Mouse (Mus musculus) hindbrain, embryonic 14.5 days (tissue): ENCODE results near the gene Tubg1. TPM values are rescaled to one million over a fixed set of nuclear protein-coding genes. Genes with fewer than 3 reads are reported as not detected.

ENCODE experiments used
- ATAC-seq: fragments of 200-750 bp; cut with Nextera tagmentation; 2 replicates; pipeline ENCODE4 v1.8.0; 2017; ENCODE audit warnings: moderate number of reproducible peaks, mild to moderate bottlenecking, moderate TSS enrichment, moderate library complexity; ENCODE audit not compliant: low FRiP score
- DNase-seq: peaks from one replicate; pipeline ENCODE4 v3.0.0-alpha.2; 2015; ENCODE audit warnings: low spot score
- H3K27ac ChIP-seq: fragments of 300-500 bp; sonication (generic); 2 replicates; pipeline ENCODE4 v1.5.1; 2014; ENCODE audit warnings: mild to moderate bottlenecking, moderate library complexity
- H3K27me3 ChIP-seq: fragments of 300-500 bp; sonication (generic); 2 replicates; pipeline ENCODE4 v1.6.1; 2014; ENCODE audit warnings: mild to moderate bottlenecking, low read length, mixed read lengths; ENCODE audit not compliant: control insufficient read depth, insufficient read depth
- H3K36me3 ChIP-seq: fragments of 300-500 bp; sonication (generic); replicated peaks from 2 replicates; pipeline ENCODE4 v1.6.1; 2014; ENCODE audit not compliant: control insufficient read depth, insufficient read depth
- H3K4me1 ChIP-seq: fragments of 300-500 bp; sonication (generic); replicated peaks from 2 replicates; pipeline ENCODE4 v1.6.1; 2014; ENCODE audit warnings: antibody characterized with exemption, low read length, mixed read lengths; ENCODE audit not compliant: control insufficient read depth, insufficient read depth
- H3K4me2 ChIP-seq: fragments of 300-500 bp; sonication (generic); replicated peaks from 2 replicates; pipeline ENCODE4 v1.6.1; 2014; ENCODE audit warnings: mild to moderate bottlenecking, moderate library complexity
- H3K4me3 ChIP-seq: fragments of 300-500 bp; sonication (generic); replicated peaks from 2 replicates; pipeline ENCODE4 v1.5.1; 2014; ENCODE audit warnings: mild to moderate bottlenecking, low read length
- H3K9ac ChIP-seq: fragments of 300-500 bp; sonication (generic); 2 replicates; pipeline ENCODE4 v1.6.1; 2014
- H3K9me3 ChIP-seq: fragments of 300-500 bp; sonication (generic); 2 replicates; pipeline ENCODE4 v1.6.1; 2016; ENCODE audit warnings: low read length; ENCODE audit not compliant: control insufficient read depth
- WGBS: fragments of 180-500 bp; shearing (Covaris S2); extraction: QIAGEN DNeasy Blood & Tissue Kit; methylation state at CpG from one replicate; pipeline ENCODE4 v1.1.7; 2014; 5-methylcytosine and 5-hydroxymethylcytosine counted together
- polyA plus RNA-seq: library from polyadenylated mRNA; unstranded; fragments of >200 nt; fragmentation: Nextera tagmentation; extraction: Ambion mirVana; gene quantifications from 2 replicates; pipeline ENCODE4 v1.2.1, GENCODE M21; 2014

Gene Tubg1
- polyA plus RNA-seq, 1 experiment from 2014 or later: 64.0 TPM

DNA sequence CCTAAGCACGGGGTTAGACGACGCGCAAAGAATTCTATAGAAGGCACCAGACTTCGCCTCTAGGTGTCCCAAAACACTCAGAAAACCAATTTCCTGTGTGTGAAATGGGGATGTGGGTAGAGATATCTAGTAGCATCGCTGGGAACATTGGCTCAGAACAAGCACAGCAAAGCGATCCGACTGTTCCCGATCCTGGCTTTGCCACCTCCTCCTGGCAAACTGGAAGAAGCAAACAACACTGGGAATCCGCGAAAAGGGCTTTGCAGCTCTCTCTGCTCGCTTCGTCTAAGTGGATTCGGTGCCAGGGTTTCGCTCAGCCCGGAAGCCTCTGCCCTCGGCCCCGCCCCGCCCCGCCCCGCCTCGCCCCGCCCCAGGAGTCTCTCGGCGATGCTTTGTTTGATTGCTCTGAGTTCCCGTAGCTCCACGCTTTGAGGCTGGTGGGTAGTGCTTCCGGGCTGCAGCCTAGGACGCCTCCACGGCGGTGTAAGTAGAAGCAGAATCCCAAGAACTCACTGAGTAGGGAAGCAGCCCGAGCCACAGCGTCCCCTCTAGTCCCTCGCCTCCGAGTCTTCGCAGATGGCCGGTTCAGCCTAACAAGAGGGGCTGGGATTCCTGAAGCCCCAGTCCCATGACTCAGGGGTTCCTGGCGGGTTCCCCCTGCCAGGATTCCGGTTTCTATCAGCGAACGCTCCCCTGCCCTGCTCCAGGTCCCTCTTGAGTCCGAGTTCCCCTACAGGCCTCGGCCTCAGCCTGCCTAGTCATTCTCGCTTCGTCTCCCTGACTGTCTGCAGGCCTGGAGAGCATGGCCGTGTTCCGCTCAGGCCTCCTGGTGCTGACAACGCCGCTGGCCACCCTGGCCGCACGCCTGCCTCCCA lies 37.3 kb upstream of the Tubg1 start, which contains the start of gene Coasy:
Coasy (plus strand) TSS at position 358 of the 875 bp plus-strand sequence.
- peak within 1 kb of the TSS; percentile 88 for H3K9ac ChIP-seq
- H3K27ac ChIP-seq: peak within 1 kb of the TSS; percentile 85
- DNase-seq (peak; percentile 89), ATAC-seq (peak; percentile 91)
- peaks cover 40% of the 10 kb centered on the region for H3K27me3 ChIP-seq
- H3K36me3 ChIP-seq: peaks cover 8% of the 10 kb centered on the region; the same call in 1 of the 2 replicates
- no peaks in the 10 kb centered on the region for H3K9me3 ChIP-seq
- peak within 1 kb of the TSS; percentile 67 for H3K4me3 ChIP-seq
- peak within 1 kb of the TSS; percentile 92 for H3K4me2 ChIP-seq
- under 1% methylated on average over 50 of the region's 51 CpGs for WGBS
- H3K4me1 ChIP-seq: peaks cover 27% of the 10 kb centered on the region

DNA sequence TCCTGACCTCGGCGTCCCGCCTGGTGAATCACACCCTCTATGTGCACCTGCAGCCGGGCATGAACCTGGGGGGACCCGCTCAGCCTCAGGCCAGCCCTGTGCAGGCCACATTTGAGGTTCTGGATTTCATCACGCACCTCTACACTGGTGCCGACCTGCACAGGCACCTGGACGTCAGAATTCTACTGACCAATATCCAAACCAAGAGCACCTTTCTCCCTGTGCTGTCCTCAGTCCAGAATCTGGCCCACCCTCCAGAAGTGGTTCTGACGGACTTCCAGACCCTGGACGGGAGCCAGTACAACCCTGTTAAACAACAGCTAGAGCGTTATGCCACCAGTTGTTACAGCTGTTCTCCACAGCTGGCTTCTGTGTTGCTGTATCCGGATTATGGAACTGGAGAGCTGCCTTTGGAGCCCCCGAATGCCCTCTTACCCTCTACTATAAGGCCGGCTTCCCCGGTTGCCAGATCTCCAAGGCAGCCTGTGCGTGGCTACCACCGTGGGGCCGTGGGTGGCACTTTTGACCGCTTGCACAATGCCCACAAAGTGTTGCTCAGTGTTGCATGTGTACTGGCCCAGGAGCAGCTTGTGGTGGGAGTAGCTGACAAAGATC lies 36.5 kb upstream of the Tubg1 start:
- H3K27me3 ChIP-seq: peaks cover 33% of the 10 kb centered on the region
- H3K36me3 ChIP-seq: peaks cover 8% of the 10 kb centered on the region; the same call in 1 of the 2 replicates
- no peak for ATAC-seq
- DNase-seq: no peak
- H3K4me2 ChIP-seq: peak overlapping the region; percentile 92
- peaks cover 33% of the 10 kb centered on the region for H3K4me1 ChIP-seq
- H3K4me3 ChIP-seq: peak overlapping the region; percentile 67
- H3K9me3 ChIP-seq: no peaks in the 10 kb centered on the region
- peak overlapping the region; percentile 88 for H3K9ac ChIP-seq
- H3K27ac ChIP-seq: peak overlapping the region; percentile 85
- 37% methylated on average over 19 of the region's 19 CpGs for WGBS

DNA sequence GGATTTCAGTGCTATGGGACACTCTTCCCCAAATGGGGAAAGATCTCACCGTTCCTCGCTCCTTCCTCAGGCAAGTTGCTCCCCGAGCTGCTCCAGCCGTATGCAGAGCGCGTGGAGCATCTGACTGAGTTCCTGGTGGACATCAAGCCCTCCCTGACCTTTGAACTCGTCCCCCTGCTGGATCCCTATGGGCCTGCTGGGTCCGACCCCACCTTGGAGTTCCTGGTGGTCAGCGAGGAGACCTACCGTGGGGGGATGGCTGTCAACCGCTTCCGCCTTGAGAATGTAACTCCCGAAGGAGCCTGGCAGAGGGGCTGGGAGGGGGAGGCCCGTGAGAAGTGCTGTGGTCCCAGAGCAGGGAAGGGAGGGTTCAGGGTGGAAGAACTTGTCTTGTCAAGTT lies 35.5 kb upstream of the Tubg1 start:
- Histone ChIP-seq H3K4me2 (no peak overlapping the region), H3K27ac (no peak overlapping the region), H3K36me3 (peaks cover 16% of the 10 kb centered on the region), H3K9me3 (no peaks in the 10 kb centered on the region), H3K4me1 (peaks cover 34% of the 10 kb centered on the region), H3K9ac (no peak overlapping the region), H3K27me3 (peaks cover 22% of the 10 kb centered on the region), H3K4me3 (no peak overlapping the region)
- DNase-seq (no peak), ATAC-seq (no peak)
- 86% methylated on average over 14 of the region's 14 CpGs for WGBS

DNA sequence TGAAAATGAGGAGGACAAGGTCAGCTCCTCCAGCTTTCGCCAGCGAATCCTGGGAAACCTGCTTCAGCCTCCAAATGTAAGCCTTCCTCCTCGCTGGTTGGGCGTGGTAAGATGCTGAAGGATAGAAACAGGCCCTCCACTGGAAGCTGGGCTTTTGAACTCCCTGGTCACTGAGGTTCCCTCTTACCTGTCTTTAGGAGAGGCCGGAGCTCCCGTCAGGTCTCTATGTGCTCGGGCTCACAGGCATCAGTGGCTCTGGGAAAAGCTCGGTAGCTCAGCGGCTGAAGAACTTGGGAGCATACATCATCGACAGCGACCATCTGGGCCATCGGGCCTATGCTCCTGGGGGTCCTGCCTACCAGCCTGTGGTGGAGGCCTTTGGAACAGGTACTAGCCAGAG lies 34.9 kb upstream of the Tubg1 start:
- H3K4me2 ChIP-seq: no peak overlapping the region
- peaks cover 16% of the 10 kb centered on the region for H3K27me3 ChIP-seq
- no peak overlapping the region for H3K27ac ChIP-seq
- H3K36me3 ChIP-seq: peaks cover 22% of the 10 kb centered on the region
- ATAC-seq (no peak), DNase-seq (no peak)
- H3K4me1 ChIP-seq: peaks cover 34% of the 10 kb centered on the region
- no peak overlapping the region for H3K4me3 ChIP-seq
- no peaks in the 10 kb centered on the region for H3K9me3 ChIP-seq
- 95% methylated on average over 12 of the region's 12 CpGs for WGBS
- H3K9ac ChIP-seq: no peak overlapping the region

DNA sequence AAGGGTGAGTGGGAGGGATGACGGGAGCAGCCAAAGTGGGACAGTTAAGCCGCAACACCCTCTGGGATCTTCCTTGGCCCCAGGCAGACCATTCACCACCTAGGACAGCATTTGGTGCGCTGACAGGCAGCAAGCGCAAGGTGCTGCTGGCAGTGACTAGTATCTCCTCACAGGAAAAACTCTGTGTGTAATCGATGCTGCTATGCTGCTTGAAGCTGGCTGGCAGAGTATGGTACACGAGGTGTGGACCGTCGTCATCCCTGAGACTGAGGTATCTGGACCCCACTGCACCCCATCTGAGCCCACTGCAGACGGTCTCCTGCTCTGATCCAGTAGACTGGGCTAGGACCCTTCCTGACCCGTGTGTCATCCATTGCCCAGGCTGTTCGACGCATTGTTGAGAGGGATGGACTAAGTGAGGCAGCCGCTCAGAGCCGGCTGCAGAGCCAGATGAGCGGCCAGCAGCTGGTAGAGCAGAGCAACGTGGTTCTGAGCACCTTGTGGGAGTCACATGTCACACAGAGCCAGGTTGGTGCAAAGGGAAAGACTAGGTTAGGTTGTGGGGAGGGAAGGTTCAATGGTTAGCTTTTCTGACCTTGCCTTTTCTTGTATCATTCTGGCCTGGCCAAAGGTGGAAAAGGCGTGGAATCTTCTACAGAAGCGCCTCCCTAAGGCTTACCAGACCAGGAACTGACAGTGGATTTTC lies 34.0 kb upstream of the Tubg1 start:
- ATAC-seq: no peak
- H3K4me3 ChIP-seq: no peak overlapping the region
- H3K9me3 ChIP-seq: no peaks in the 10 kb centered on the region
- peak overlapping the region; percentile 70; the same call in 1 of the 2 replicates for H3K27ac ChIP-seq
- H3K36me3 ChIP-seq: peaks cover 32% of the 10 kb centered on the region
- no peak for DNase-seq
- H3K27me3 ChIP-seq: peaks cover 7% of the 10 kb centered on the region; the same call in 1 of the 2 replicates
- H3K9ac ChIP-seq: peak overlapping the region; percentile 90; the same call in 1 of the 2 replicates
- H3K4me2 ChIP-seq: no peak overlapping the region; the same call in 1 of the 2 replicates
- peaks cover 34% of the 10 kb centered on the region for H3K4me1 ChIP-seq
- 91% methylated on average over 18 of the region's 18 CpGs for WGBS

DNA sequence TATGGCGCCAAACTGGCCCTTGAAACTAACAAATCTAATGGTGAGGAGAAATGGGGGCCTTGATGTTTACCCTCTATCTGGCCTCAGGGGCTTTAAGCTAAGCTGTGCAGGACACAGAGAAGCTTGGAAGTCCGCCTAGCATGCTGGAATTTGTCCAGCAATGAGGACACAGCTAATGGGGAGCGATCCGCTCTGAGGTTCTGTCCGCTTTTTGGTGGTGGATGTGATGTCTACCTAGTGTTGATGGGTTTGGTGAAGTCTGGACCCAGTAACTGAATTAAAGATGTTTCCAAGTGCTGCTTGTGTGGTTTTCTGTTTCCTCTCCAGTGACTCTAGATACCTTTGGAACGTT lies 33.4 kb upstream of the Tubg1 start:
- H3K36me3 ChIP-seq: peaks cover 37% of the 10 kb centered on the region
- H3K9me3 ChIP-seq: no peaks in the 10 kb centered on the region
- H3K9ac ChIP-seq: peak overlapping the region; percentile 90
- peak overlapping the region; percentile 70 for H3K27ac ChIP-seq
- peak overlapping the region; percentile 81; the same call in 1 of the 2 replicates for H3K4me3 ChIP-seq
- DNase-seq (no peak), ATAC-seq (no peak)
- peaks cover 1% of the 10 kb centered on the region; the same call in 1 of the 2 replicates for H3K27me3 ChIP-seq
- H3K4me1 ChIP-seq: peaks cover 34% of the 10 kb centered on the region
- peak overlapping the region; percentile 76 for H3K4me2 ChIP-seq
- 85% methylated on average over 6 of the region's 6 CpGs for WGBS

DNA sequence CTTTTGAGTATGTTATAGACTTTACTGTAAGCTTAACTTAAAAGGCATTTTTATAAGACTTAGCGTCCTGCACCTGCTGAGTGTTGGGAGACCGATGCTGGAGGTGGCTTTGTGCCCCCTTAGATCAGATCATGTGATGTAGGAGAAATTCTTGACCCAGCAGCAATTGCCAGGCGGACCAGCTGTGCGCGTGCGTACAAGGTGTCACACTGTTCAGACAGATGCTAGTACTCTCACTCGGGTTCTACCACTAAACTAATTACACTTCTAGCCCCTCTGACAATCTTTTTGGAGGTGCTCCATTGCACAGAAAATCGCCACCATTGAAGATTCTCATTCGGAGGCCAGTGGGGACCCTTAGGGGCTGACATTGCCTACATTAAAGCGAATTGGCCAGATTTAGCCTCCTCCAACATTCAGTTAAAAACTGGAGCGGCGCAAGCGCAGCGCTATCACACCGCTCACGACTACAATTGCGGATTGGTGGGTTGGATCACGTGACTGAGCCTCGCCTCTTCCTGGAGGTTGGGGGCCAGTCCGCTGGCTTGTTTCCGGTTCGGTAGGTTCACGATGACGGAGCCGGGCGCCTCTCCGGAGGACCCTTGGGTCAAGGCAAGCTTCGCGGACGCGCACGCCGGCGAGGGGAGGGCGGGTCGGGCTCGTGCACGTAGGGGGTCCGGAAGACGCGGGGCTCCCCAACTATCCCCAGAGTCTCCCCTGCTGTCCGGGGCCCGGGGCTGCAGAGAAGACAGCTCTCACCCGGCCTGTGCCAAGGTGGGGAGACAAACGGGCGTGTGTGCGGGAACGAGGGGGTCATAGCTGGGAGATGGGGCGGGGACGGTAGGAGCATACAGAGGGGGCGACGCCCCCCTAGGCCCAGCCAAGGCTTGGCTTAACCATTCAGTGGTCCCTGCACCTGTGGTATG lies 32.7 kb upstream of the Tubg1 start, which contains the start of gene Mlx:
Mlx (plus strand) TSS at position 522 of the 926 bp plus-strand sequence.
- no peaks in the 10 kb centered on the region for H3K27me3 ChIP-seq
- peak; percentile 93 for DNase-seq
- H3K9ac ChIP-seq: peak within 1 kb of the TSS; percentile 90
- peak within 1 kb of the TSS; percentile 76 for H3K4me2 ChIP-seq
- peak within 1 kb of the TSS; percentile 81 for H3K4me3 ChIP-seq
- no peaks in the 10 kb centered on the region for H3K9me3 ChIP-seq
- H3K36me3 ChIP-seq: peaks cover 44% of the 10 kb centered on the region
- WGBS: 2% methylated on average over 52 of the region's 52 CpGs
- peaks cover 27% of the 10 kb centered on the region for H3K4me1 ChIP-seq
- ATAC-seq: peak; percentile 86
- H3K27ac ChIP-seq: peak within 1 kb of the TSS; percentile 70

DNA sequence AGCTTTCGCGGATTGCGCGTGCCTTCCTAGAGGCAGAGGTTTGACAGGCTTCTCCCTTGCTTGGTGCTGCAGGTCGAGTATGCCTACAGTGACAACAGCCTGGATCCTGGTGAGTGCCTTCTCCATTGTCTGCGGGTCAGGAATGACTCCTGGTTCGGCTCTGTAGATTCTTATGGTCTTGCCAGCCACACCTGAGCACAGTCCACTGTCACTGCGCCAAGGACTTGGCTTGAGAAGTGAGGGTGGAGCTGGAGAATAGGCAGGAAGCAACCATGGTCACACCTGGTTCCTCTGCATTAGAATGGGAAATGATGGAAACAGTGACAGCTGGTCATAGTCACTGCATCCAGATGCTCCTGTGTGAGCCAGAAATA lies 32.1 kb upstream of the Tubg1 start:
- peaks cover 51% of the 10 kb centered on the region for H3K36me3 ChIP-seq
- no peak for ATAC-seq
- H3K4me1 ChIP-seq: peaks cover 27% of the 10 kb centered on the region

More for the DNA sequence above, 32.1 kb upstream of the Tubg1 start:
- Histone ChIP-seq H3K27me3 (no peaks in the 10 kb centered on the region), H3K27ac (peak overlapping the region; percentile 70), H3K9ac (peak overlapping the region; percentile 90), H3K9me3 (no peaks in the 10 kb centered on the region), H3K4me3 (peak overlapping the region; percentile 81), H3K4me2 (peak overlapping the region; percentile 76)
- no peak for DNase-seq
- WGBS: 11% methylated on average over 8 of the region's 8 CpGs
